Mouse (Mus musculus) limb, embryonic 13.5 days (tissue): ENCODE measurements at regions not wholly inside any gene's neighbourhood (a gene's known extent, or its start where the extent isn't known, plus 50 kb on each side); places are given as distances from the start of the nearest gene placed in this dataset.

ENCODE experiments used
- ATAC-seq: fragments of 200-750 bp; cut with Nextera tagmentation; 2 replicates; pipeline ENCODE4 v1.8.0; 2017; ENCODE audit warnings: low read depth, moderate number of reproducible peaks, moderate TSS enrichment; ENCODE audit not compliant: low FRiP score
- H3K27ac ChIP-seq: fragments of 300-500 bp; sonication (generic); 2 replicates; pipeline ENCODE4 v1.5.1; 2015; ENCODE audit warnings: inconsistent platforms, mild to moderate bottlenecking, moderate library complexity
- H3K27me3 ChIP-seq: fragments of 300-500 bp; sonication (generic); 2 replicates; pipeline ENCODE4 v1.6.1; 2015; ENCODE audit warnings: mild to moderate bottlenecking, inconsistent platforms
- H3K36me3 ChIP-seq: fragments of 300-500 bp; sonication (generic); 2 replicates; pipeline ENCODE4 v1.6.1; 2015; ENCODE audit warnings: inconsistent platforms, mild to moderate bottlenecking, moderate library complexity
- H3K4me1 ChIP-seq: fragments of 300-500 bp; sonication (generic); 2 replicates; pipeline ENCODE4 v1.6.1; 2015; ENCODE audit warnings: inconsistent platforms
- H3K4me2 ChIP-seq: fragments of 300-500 bp; sonication (generic); replicated peaks from 2 replicates; pipeline ENCODE4 v1.6.1; 2015; ENCODE audit warnings: inconsistent platforms, mild to moderate bottlenecking, moderate library complexity
- H3K4me3 ChIP-seq: fragments of 300-500 bp; sonication (generic); 2 replicates; pipeline ENCODE4 v1.5.1; 2015; ENCODE audit warnings: moderate library complexity, mild to moderate bottlenecking, inconsistent platforms
- H3K9ac ChIP-seq: fragments of 300-500 bp; sonication (generic); 2 replicates; pipeline ENCODE4 v1.6.1; 2015; ENCODE audit warnings: mild to moderate bottlenecking, inconsistent platforms
- H3K9me3 ChIP-seq: fragments of 300-500 bp; sonication (generic); 2 replicates; pipeline ENCODE4 v1.6.1; 2016; ENCODE audit warnings: inconsistent platforms
- WGBS: fragments of 180-500 bp; shearing (Covaris S2); methylation state at CpG from one replicate; pipeline ENCODE4 v1.1.7; 2015; 5-methylcytosine and 5-hydroxymethylcytosine counted together

GRCm38 (mm10) chr3:42232268-42232667 lies 489.9 kb downstream of the D3Ertd751e start:
- WGBS = 81% methylated on average over 5 of the region's 5 CpGs
- no peaks in the 10 kb centered on the region for H3K36me3 ChIP-seq
- no peaks in the 10 kb centered on the region for H3K4me1 ChIP-seq
- H3K9me3 ChIP-seq = no peaks in the 10 kb centered on the region; the same call in 1 of the 2 replicates
- no peaks in the 10 kb centered on the region for H3K27me3 ChIP-seq
- H3K27ac ChIP-seq = no peak overlapping the region
- 0 out of 2 replicates have a peak, but pooled peaks have one; percentile 51 for ATAC-seq
- H3K9ac ChIP-seq = no peak overlapping the region
- H3K4me2 ChIP-seq = no peak overlapping the region
- H3K4me3 ChIP-seq = no peak overlapping the region

GRCm38 (mm10) chr3:42233756-42234155 lies 491.3 kb downstream of the D3Ertd751e start:
- Histone ChIP-seq H3K36me3 (no peaks in the 10 kb centered on the region), H3K4me2 (no peak overlapping the region), H3K27ac (no peak overlapping the region), H3K4me3 (no peak overlapping the region), H3K9ac (no peak overlapping the region), H3K27me3 (no peaks in the 10 kb centered on the region), H3K4me1 (no peaks in the 10 kb centered on the region), H3K9me3 (no peaks in the 10 kb centered on the region; the same call in 1 of the 2 replicates)
- ATAC-seq = no peak
- whole genome bisulfite sequencing = 82% methylated on average over 3 of the region's 3 CpGs

GRCm38 (mm10) chr3:42235515-42235914 lies 493.1 kb downstream of the D3Ertd751e start:
- no peak for ATAC-seq
- no peak overlapping the region for H3K9ac ChIP-seq
- no peaks in the 10 kb centered on the region for H3K36me3 ChIP-seq
- WGBS = 62% methylated on average over 1 of the region's 1 CpGs
- H3K4me1 ChIP-seq = no peaks in the 10 kb centered on the region
- no peaks in the 10 kb centered on the region for H3K27me3 ChIP-seq
- H3K4me2 ChIP-seq = no peak overlapping the region
- H3K4me3 ChIP-seq = no peak overlapping the region
- no peak overlapping the region for H3K27ac ChIP-seq
- H3K9me3 ChIP-seq = no peaks in the 10 kb centered on the region; the same call in 1 of the 2 replicates
